ENCODE assay signal across 23 mouse cellular contexts in genomic region chr4:89299721-89300120, GRCm38 (mm10). TPM values are rescaled to one million over a fixed set of nuclear protein-coding genes. Genes with fewer than 3 reads are reported as not detected.
"Had no signal": no experiment of that assay in that cellular context is flagged by ENCODE, and none has a peak within 500 bp of the region (broad histone marks: within the 10 kb centered on the region; RNA-seq: fewer than 3 reads in every experiment).

No protein-coding gene starts in this region.

- H3K9ac ChIP-seq: liver, embryonic 15.5 days; liver, postnatal 0 days; lung, embryonic 15.5 days; midbrain, embryonic 12.5 days; midbrain, embryonic 15.5 days; neural tube, embryonic 13.5 days; stomach, embryonic 15.5 days had no signal

- H3K4me3 ChIP-seq: liver, embryonic 15.5 days; lung, embryonic 15.5 days; megakaryocyte, embryonic 14.5 days; midbrain, embryonic 12.5 days; midbrain, embryonic 15.5 days; neural tube, embryonic 13.5 days; stomach, embryonic 15.5 days had no signal

- H3K36me3 ChIP-seq: liver, embryonic 15.5 days; lung, embryonic 15.5 days; midbrain, embryonic 12.5 days; midbrain, embryonic 15.5 days; neural tube, embryonic 13.5 days; stomach, embryonic 15.5 days had no signal

- H3K4me1 ChIP-seq: liver, embryonic 15.5 days had no signal

- ATAC-seq: liver, postnatal 0 days; lung, postnatal 0 days; midbrain, embryonic 15.5 days had no signal

- H3K4me2 ChIP-seq: liver, embryonic 15.5 days; lung, embryonic 15.5 days; midbrain, embryonic 12.5 days; midbrain, embryonic 15.5 days; neural tube, embryonic 13.5 days; stomach, embryonic 15.5 days had no signal

- DNase-seq: liver, postnatal 0 days; lung, adult 2 months; lung, postnatal 14 days; lung, postnatal 36 days; right cerebral cortex, postnatal 14 days; thymus, adult 2 months; thymus, postnatal 25 days; thymus, postnatal 4 days had no signal

- H3K27ac ChIP-seq: liver, embryonic 15.5 days; lung, embryonic 15.5 days; macrophage; midbrain, embryonic 12.5 days; midbrain, embryonic 15.5 days; neural tube, embryonic 13.5 days; stomach, embryonic 15.5 days; stomach, postnatal 0 days had no signal

- H3K9me3 ChIP-seq: liver, embryonic 15.5 days; lung, embryonic 15.5 days; megakaryocyte, embryonic 14.5 days; midbrain, embryonic 12.5 days; midbrain, embryonic 15.5 days; neural tube, embryonic 13.5 days; stomach, embryonic 15.5 days had no signal

RNA-seq across cellular contexts. Expression of gene Cdkn2a, which starts 5.3 kb away (rescaled TPM):
- total RNA-seq: megakaryocyte progenitor cell, adult 5-6 weeks; midbrain, postnatal 0 days; monocyte, adult 5-6 weeks; neutrophil, adult 5-6 weeks had no signal
- polyA plus RNA-seq: liver, embryonic 15.5 days; liver, postnatal 0 days; lung, embryonic 15.5 days; lung, postnatal 0 days; midbrain, embryonic 12.5 days; midbrain, embryonic 15.5 days; midbrain, postnatal 0 days; neural tube, embryonic 11.5 days; neural tube, embryonic 13.5 days; stomach, embryonic 15.5 days; stomach, postnatal 0 days had no signal

RNA-seq across cellular contexts. Expression of gene Cdkn2b, which starts 11.1 kb away (rescaled TPM):
- total RNA-seq: megakaryocyte progenitor cell, adult 5-6 weeks; monocyte, adult 5-6 weeks; neutrophil, adult 5-6 weeks had no signal
- polyA plus RNA-seq: liver, embryonic 15.5 days; liver, postnatal 0 days had no signal
